Mouse (Mus musculus) spleen, postnatal 4 days (tissue): Measurements from ENCODE around the gene Nemf.

Experiments used
- DNase-seq, 2 experiments: peaks; one replicate each; pipeline ENCODE4 v3.0.0; 2022; ENCODE audit warnings: low spot score in 2 of 2

The Nemf gene

GRCm38 (mm10) chr12:69306333-69306732 is 50.6 kb downstream of the Nemf start:
- DNase-seq: no peak

DNA sequence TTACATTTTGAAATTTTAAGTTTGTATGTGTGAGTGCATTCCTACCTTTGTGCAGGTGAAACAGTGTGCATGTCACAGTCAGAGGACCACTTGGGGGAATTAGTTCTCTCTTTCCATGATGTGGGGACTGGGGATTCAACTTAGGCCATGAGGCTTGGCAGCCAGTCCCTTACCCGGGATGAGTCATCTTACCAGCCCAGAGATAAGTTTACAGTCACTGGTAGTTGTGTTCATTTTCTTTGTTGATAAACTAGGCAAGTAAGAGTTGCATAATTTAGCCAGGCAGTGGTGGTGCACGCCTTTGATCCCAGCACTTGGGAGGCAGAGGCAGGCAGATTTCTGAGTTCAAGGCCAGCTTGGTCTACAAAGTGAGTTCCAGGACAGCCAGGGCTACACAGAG is 52.9 kb downstream of the Nemf start:
- no peak for DNase-seq

DNA sequence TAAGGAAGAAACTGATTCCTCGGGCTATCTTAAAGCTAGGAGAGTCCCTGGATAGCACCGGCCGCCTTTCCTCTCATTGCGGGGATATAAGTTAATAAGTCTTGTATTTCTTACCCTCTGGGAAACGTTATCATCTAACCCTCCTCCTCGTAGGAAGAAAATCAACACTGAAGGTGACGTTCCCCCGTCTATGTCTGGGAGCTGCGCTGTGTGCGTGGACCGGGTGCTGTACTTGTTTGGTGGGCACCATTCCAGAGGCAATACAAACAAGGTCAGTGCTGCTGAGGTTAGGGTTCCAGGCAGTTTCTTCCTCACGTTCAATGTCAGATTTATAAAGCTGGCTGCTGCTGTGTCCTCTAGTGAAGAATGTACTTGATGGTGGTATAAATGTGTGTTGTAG is 54.8 kb downstream of the Nemf start:
- DNase-seq: no peak

DNA sequence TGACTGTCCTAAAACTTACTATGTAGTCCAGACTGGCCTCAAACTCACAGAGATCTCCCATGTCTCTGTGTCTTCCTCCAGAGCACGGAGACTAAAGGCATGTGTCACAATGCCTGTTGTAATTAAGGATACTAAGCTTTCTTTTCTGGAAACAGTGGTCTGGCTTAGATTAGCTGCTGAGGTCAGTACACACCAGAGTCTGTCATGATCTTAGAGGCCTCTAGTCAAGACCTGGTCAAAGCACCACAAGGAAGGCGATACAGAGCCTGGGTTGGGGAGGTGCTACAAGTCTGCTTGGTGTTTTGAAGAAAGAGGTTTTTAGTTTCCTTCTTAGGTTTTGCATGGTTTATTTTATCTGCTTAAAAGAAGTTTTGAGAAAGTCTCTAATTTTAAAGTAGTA is 56.6 kb downstream of the Nemf start:
- DNase-seq: no peak

GRCm38 (mm10) chr12:69299831-69300230 is 57.1 kb downstream of the Nemf start:
- no peak for DNase-seq

DNA sequence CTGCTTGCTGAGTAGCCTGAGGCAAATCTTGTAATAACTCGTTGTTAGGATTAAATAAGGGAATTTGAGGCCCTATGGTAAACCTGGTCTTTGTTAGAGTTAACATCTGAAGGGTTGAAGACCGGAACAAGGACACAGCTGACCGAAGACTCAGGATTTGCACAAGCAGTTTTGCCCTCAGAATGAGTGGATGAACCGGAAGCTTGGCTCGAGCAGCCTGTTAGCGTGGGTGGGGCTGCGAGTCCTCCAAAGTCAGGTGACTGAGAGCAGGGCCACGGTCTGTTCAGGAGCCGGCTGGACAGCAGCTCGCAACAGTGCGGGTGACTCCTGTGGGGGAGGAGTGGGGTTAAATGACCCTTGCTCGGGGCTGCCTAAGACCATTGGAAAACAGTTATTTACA is 57.7 kb downstream of the Nemf start:
- no peak for DNase-seq

GRCm38 (mm10) chr12:69298281-69298680 is 58.7 kb downstream of the Nemf start:
- DNase-seq: no peak

DNA sequence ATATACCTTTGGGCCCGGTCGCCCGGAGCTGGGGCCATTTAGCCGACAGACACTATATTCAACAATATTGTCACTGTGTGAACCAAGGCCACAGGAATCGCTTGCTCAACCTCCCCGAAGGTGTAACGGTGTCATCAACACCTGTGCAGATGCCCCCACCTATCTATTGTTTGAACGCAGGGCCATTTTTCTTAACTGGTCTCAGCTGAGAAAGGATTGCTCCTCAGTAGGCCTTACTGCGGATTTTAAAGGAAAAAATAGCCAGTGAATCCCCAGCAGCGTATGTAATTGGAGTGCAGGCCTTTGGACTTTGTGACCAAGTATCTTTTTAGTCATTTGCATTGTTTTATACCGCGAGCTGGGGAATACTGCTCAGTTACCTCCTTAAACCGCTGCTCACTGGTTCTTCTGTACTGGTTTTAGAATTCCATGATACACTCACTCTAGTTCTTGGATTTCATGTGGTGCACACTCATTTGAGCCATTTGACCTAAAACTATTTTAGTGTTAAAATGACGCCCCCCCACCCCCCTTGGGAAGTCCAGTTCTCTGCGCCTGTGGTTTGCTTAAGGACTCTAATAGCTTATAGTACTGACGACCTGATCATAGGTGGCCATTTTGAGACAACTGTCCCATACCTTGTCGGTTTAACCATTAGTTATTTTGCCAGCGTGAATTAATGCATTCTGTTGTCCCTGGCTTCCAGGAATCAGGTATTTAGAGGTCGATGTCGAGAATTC is 59.4 kb downstream of the Nemf start:
- DNase-seq: no peak

DNA sequence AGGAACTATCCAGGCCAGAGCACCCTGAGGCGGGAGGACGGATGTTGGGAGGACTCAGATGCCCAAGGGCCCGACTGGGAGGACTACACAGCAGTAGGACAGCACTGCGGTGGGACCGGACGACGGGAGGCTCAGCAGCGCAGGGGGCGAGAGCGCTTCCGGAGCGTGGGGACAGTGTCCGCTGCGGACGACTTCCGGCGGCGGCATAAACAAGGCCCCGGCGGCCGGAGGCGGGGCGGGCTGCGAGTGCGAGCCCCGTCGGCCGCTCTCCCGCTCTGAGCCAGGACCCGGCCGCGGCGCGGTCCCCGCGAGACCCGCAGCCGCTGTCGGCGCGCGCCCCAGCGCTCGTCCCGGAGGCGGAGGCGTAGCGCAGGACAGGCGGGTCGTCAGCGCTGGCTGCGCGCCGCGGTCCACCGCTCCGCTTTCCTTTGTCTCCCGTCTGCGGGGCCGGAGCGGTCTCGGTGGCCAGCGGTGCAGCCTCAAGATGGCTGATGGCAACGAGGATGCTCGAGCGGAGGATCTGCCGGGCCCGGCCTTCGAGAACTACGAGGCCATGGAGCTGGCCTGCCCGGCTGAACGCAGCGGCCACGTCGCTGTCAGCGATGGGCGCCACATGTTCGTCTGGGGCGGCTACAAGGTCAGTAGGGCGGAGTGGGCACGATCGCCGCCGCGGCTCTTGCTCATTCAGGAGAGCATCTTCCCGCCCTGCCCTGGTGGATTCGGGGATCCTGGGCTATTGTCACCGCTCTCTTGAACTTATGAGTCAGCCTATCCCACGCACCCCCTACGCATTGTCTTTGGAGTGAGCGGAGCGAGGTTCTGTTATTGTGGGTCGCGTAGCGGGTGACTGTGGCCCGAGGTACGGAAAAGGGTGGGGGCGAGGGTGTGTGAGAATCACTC is 60.2 kb downstream of the Nemf start, which contains the start of gene Klhdc2:
Gene Klhdc2 (plus strand): TSS at position 171 of the 900 bp plus-strand sequence.
- DNase-seq: peak; percentile 79 to 90

DNA sequence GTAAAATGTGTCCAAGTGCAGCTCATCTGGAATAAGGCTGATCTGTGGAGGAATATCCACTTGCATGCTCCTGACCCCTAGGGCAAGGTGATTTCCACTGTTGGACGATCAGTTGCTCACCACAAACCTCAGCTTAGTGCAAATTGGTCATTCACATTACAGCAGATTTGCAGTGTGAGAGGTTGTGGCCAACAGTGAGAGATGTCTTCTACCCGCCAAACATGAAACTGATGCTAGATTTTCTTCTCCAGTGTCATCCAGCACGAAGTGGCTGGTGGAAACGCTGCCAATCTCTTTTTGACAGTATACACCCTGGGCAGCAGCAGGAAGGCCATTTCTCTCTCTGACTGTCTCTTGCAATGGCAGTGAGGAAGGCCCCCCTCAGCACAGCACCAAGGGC is 61.3 kb downstream of the Nemf start:
- no peak for DNase-seq

DNA sequence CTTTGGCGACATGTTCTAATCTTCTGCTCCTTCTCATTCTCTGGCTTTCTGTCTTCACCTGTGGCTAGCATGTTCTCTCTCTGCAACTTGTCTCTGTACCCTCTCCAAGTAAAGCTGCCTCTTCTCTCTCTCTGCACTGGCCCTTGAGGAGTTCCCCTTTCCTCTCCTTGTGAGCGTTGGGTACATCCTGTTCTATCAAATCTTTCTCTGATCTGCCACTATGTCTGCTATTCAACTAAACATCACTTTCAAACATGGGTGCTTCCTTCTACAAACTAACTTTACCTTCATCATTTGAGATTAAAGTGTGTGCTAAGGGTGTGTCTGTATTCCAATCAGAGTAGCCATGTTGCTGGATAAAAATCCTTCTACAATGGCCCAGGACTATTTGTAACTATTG is 62.0 kb downstream of the Nemf start:
- no peak for DNase-seq

- peak; percentile 69 to 74 for DNase-seq
These were observed 63.1 kb downstream of the Nemf start for GRCm38 (mm10) chr12:69293815-69294214.

DNA sequence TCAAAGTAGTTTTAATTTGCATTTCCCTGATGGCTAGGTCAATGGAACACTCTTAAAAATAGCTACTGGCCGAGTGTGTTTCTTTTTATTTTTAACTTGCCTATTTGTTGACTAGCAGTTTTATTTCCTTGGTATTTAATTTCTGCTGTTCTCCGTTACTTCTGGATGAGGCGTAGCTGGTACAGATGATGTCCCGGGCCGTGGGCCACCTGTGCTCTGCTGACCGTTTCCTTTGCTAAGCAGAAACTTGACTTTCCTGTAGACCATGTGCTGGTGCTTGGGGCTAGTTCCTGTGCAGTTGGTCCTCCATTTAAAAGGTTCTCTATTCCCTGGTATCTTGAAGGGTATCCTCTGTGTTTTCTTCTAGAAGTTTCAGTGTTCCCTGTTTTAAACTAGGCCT is 64.6 kb downstream of the Nemf start:
- no peak for DNase-seq

DNA sequence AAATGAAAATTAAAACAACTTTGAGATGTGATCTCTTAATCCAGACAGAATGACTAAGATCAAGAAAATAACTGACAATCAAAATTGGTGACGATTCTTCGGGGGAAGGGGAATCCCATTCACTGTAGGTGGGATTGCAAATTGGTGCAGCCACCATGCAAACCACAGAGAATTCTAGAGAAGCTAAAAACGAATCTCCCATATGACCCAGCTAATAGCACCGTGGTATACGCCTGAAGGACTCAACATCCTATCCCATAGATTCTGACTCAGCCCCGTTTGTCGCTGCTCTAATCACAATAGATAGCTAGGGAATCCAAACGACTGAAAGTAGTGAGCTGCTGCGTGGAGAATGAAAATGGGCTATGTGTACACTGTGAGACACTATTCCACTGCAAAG is 68.3 kb downstream of the Nemf start:
- peak in 1 of 2 experiments; percentile 21 for DNase-seq

DNA sequence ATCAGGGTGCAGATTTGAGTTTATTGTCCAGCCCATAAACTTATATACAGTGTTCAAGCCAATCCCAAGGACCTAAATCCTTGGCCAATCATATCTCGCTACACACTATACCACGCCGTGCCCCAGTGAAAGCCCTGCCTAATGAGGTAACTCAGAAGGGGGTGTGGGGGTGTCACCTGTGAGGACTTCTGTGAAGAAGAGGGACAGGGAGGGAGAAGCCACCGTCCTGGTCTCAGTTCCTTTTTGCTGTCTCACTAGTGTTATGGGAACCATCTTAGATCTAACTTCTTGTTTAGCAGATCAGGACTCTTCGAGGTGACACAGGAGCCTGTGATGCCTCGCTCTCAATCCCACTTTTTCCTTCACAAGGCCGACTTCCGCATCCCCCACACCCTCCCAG is 69.4 kb downstream of the Nemf start:
- no peak for DNase-seq

DNA sequence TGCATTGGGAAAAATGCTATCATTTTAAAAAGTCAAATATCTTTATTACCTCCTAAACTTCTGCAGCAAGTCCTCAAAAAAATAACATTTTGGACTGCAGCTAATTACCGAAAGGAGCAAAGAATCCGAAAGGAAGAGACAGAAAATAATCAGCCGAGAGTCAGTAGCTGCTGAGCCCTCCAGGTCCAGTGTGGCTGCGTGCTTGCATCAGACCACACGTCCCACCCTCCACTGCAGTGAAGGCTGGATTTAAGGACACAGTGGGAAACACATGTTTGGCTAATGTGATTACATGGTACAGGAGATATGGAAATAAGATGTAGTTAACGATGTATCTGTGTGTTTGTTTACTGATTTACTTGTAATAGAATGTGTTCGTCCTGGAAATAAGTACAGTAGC is 73.8 kb downstream of the Nemf start:
- no peak for DNase-seq

- peak in 1 of 2 experiments; percentile 23 for DNase-seq
These were observed 76.0 kb downstream of the Nemf start for GRCm38 (mm10) chr12:69280915-69281314.

GRCm38 (mm10) chr12:69279931-69280469 is 77.0 kb downstream of the Nemf start:
- DNase-seq: peak in 1 of 2 experiments; percentile 40

DNA sequence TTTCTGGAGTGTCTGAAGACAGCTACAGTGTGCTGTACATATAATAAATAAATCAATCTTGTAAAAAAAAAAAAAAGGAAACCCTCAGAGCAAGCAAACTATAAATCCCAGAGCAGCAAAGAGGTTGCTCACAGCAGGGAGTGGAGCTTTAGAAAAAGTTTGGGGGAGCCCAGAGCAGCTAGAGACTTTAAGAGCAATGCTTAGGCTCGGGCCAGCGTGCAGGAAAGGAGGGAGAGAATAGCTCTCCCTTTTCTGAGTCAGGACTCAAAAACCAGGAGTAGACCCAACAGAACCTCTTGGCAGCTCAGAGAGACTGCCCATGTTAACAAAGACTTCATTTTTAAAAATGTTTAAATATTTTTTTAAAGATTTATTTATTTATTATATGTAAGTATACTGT is 88.0 kb downstream of the Nemf start:
- DNase-seq: no peak

- DNase-seq: no peak
These were observed 88.9 kb downstream of the Nemf start for GRCm38 (mm10) chr12:69267956-69268632.

- no peak for DNase-seq
These were observed 91.9 kb downstream of the Nemf start for GRCm38 (mm10) chr12:69265031-69265430.

- no peak for DNase-seq
These were observed 94.7 kb downstream of the Nemf start for GRCm38 (mm10) chr12:69262251-69262650.
